Mouse (Mus musculus): ENCODE results near the gene Tbl1xr1.

DNA sequence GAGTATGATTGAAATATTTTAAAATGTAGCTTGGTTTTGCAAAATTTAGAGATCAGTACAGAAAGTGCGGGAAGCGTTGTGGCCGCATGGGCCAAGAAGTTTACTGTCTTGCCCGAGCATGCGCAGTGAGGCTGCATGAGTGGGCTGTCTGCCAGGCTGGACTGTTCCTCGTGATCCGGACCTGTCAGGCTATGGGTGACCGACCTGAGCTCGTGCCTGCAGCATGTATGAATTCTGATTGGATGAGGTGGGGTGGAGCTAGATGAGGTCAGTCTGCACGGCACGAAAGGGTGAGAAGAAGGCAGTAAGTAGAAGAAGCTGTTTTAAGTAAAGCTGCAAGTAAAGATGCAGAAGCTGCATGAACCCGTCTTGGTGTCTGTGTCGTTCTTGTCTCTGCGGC, 29.2 kb upstream of the Tbl1xr1 start:
- TF ChIP-seq POLR2A (IDR thresholded peaks at IDR 0.05; ENCODE audit: insufficient read depth, low read depth, low read length) (no peak), CTCF (IDR thresholded peaks at IDR 0.05) (no peak)

All from heart, adult 2 months (tissue).